Mouse (Mus musculus) liver, postnatal 0 days (tissue): ENCODE measurements around the gene Dpf1.

Experiments used
- CTCF ChIP-seq: sonication (generic); IDR thresholded peaks from 2 replicates; pipeline ENCODE4 v1.5.1; 2016; ENCODE audit warnings: antibody characterized with exemption, low read depth
- EP300 ChIP-seq: IDR thresholded peaks from 2 replicates; pipeline ENCODE4 v1.6.1; 2016; ENCODE audit warnings: antibody characterized with exemption, low read depth, mild to moderate bottlenecking

DNA sequence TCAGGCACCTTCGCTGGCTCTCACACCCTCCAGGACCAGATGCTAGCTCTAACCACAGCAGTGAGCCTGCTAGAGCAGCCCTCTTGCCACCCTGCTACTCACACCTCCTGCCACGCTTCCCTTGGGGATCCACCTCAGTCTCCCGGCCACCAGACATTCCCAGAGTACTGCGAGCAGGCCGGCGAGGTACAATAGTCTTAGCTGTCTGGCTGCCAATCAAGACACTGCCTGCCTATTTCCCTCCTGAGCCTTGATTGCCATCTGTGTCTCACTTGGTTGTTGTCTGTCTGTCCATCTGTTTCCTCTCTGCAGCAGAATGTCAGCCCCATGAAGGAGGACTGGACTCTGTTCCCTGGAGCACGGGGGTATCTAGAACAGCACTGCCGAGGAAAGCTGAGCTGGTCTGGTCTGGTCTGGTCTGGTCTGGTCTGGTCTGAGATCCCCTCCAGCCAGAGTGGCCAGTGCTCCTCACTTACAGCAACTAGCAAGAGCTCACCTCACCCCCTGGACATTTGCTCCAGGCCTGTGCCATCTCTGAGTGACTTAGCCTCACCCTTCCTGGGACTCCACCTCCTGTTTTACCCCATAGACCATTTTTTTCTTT lies 38.8 kb downstream of the Dpf1 start:
- TF ChIP-seq EP300: no peak
- TF ChIP-seq CTCF: no peak
